Mouse (Mus musculus) midbrain, embryonic 16.5 days (tissue): ENCODE measurements around the gene Kcnk3. TPM values are rescaled to one million over a fixed set of nuclear protein-coding genes. Genes with fewer than 3 reads are reported as not detected.
A peak's percentile ranks its signal among the peaks of the same experiment; 100 is the strongest.

ENCODE experiments used
- ATAC-seq: fragments of 200-750 bp; cut with Nextera tagmentation; 2 replicates; pipeline ENCODE4 v1.8.0; 2017; ENCODE audit warnings: moderate TSS enrichment
- H3K27ac ChIP-seq: fragments of 300-500 bp; sonication (generic); 2 replicates; pipeline ENCODE4 v1.5.1; 2014; ENCODE audit warnings: mild to moderate bottlenecking, low read length, mixed read lengths
- H3K27me3 ChIP-seq: fragments of 300-500 bp; sonication (generic); 2 replicates; pipeline ENCODE4 v1.6.1; 2014; ENCODE audit warnings: low read depth, low read length, mixed read lengths; ENCODE audit not compliant: control insufficient read depth, insufficient read depth
- H3K36me3 ChIP-seq: fragments of 300-500 bp; sonication (generic); 2 replicates; pipeline ENCODE4 v1.6.1; 2014; ENCODE audit warnings: mild to moderate bottlenecking, low read length, moderate library complexity, mixed read lengths; ENCODE audit not compliant: control insufficient read depth, insufficient read depth
- H3K4me1 ChIP-seq: fragments of 300-500 bp; sonication (generic); 2 replicates; pipeline ENCODE4 v1.6.1; 2014; ENCODE audit warnings: mild to moderate bottlenecking, low read length, mixed read lengths; ENCODE audit not compliant: control insufficient read depth, insufficient read depth
- H3K4me2 ChIP-seq: fragments of 300-500 bp; sonication (generic); 2 replicates; pipeline ENCODE4 v1.6.1; 2014; ENCODE audit warnings: mild to moderate bottlenecking, low read length, mixed read lengths
- H3K4me3 ChIP-seq: fragments of 300-500 bp; sonication (generic); 2 replicates; pipeline ENCODE4 v1.5.1; 2014; ENCODE audit warnings: low read depth, mild to moderate bottlenecking, low read length, moderate library complexity, mixed read lengths
- H3K9ac ChIP-seq: fragments of 300-500 bp; sonication (generic); 2 replicates; pipeline ENCODE4 v1.6.1; 2014; ENCODE audit warnings: low read depth, low read length, mixed read lengths
- H3K9me3 ChIP-seq: fragments of 300-500 bp; sonication (generic); replicated peaks from 2 replicates; pipeline ENCODE4 v1.6.1; 2014; ENCODE audit warnings: mild to moderate bottlenecking, low read length, mixed read lengths; ENCODE audit not compliant: control insufficient read depth, poor library complexity, severe bottlenecking
- WGBS: fragments of 180-500 bp; shearing (Covaris S2); extraction: QIAGEN DNeasy Blood & Tissue Kit; methylation state at CpG from one replicate; pipeline ENCODE4 v1.1.7; 2014; 5-methylcytosine and 5-hydroxymethylcytosine counted together
- polyA plus RNA-seq: library from polyadenylated mRNA; unstranded; fragments of >200 nt; fragmentation: Nextera tagmentation; extraction: Ambion mirVana; gene quantifications from 2 replicates; pipeline ENCODE4 v1.2.1, GENCODE M21; 2015

Kcnk3 gene
- polyA plus RNA-seq, 1 experiment from 2014 or later, result 6.6 TPM

DNA sequence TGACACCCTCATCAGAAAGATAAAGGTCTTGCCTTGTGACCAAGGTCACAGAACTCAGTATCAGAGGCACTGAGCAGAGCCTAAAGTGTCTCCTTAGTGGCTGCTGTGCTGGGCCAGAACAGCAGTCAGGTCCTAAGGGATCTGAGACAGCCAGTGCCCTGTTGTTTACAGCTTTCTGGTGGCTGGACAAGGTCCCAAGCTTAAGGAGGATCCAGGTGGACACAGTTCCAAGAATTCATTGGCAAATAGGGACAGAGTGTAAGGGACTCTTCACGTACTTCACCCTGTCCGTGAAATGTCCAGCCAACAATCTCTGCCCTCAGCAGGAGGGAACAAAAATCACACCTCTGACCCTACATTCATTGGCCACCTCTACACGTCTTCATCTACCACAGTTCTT lies 40.5 kb downstream of the Kcnk3 start:
- Histone ChIP-seq H3K4me2 (no peak overlapping the region), H3K4me1 (no peaks in the 10 kb centered on the region), H3K9ac (no peak overlapping the region), H3K27me3 (no peaks in the 10 kb centered on the region), H3K9me3 (no peaks in the 10 kb centered on the region), H3K27ac (no peak overlapping the region), H3K4me3 (no peak overlapping the region), H3K36me3 (no peaks in the 10 kb centered on the region)
- no peak for ATAC-seq
- 82% methylated on average over 3 of the region's 3 CpGs for WGBS

DNA sequence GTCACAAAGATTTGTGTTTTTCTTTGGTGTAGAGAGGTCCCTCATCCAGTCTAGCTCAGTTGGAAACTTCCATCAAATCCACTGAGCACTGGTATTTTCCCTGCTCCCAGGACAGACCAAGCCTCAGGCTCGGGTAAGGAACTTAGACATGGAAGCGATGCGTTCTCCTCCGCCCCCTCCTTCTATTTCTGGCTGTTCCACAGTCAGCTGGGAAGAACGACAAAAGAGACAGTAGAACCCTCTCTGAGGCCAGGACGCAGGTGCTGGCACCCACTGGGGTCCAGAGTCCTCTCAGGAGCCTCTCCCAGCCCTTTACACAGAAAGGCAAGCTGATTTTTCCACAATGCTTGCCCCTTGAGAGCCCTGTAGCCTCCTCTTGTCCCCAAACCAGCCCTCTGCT lies 42.4 kb downstream of the Kcnk3 start:
- Histone ChIP-seq H3K9me3 (no peaks in the 10 kb centered on the region), H3K27me3 (no peaks in the 10 kb centered on the region), H3K4me3 (no peak overlapping the region), H3K4me2 (no peak overlapping the region), H3K4me1 (no peaks in the 10 kb centered on the region), H3K27ac (no peak overlapping the region), H3K9ac (no peak overlapping the region), H3K36me3 (no peaks in the 10 kb centered on the region)
- ATAC-seq, result no peak
- 78% methylated on average over 6 of the region's 6 CpGs for WGBS

DNA sequence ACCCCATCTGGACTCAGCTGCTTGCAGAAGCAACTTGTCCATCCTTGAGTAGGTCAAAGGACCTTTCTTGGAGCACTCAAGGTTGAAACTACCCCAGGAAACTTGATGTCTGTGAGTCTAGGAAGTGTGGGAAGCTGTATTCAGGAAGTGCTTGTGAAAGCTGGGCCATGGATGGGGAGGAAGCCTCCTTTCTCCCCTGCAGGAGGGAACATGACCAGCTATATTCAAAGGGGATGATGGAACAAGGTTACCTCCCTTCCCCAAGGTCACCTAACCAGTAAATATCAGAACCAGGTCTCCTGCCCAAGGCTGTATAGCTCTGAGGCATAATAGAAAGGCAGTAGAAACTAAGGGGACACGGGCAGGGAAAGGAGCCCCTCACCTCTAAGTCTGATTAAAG lies 44.2 kb downstream of the Kcnk3 start:
- H3K9me3 ChIP-seq, result no peaks in the 10 kb centered on the region
- no peak overlapping the region for H3K27ac ChIP-seq
- no peak overlapping the region for H3K4me3 ChIP-seq
- H3K27me3 ChIP-seq, result no peaks in the 10 kb centered on the region
- no peak overlapping the region for H3K9ac ChIP-seq
- H3K4me2 ChIP-seq, result no peak overlapping the region
- ATAC-seq, result no peak
- no peaks in the 10 kb centered on the region for H3K4me1 ChIP-seq
- 65% methylated on average over 1 of the region's 1 CpGs for WGBS
- no peaks in the 10 kb centered on the region for H3K36me3 ChIP-seq

DNA sequence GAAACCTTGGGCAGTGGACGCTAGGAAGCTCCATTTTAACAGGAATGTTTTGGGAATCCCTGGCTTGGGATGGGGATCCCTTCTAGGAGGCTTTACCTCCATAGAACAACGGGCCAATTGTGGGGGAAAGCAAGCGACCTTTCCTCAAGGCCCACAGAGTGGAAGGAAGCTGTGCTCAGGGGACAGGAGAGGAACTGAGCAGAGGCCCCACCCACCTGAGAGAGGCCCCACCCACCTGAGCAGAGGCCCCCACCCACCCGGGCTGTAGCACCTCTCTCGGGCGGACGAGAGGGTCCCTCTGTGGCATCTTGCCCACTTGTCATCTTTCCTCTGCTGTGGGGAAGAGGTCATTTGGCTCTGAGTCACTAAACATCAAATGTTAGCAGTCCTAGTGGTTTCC lies 49.0 kb downstream of the Kcnk3 start:
- Histone ChIP-seq H3K4me1 (no peaks in the 10 kb centered on the region), H3K27me3 (no peaks in the 10 kb centered on the region), H3K9me3 (no peaks in the 10 kb centered on the region), H3K4me2 (no peak overlapping the region), H3K4me3 (no peak overlapping the region), H3K36me3 (no peaks in the 10 kb centered on the region), H3K9ac (no peak overlapping the region), H3K27ac (no peak overlapping the region)
- no peak for ATAC-seq
- 66% methylated on average over 7 of the region's 7 CpGs for WGBS

DNA sequence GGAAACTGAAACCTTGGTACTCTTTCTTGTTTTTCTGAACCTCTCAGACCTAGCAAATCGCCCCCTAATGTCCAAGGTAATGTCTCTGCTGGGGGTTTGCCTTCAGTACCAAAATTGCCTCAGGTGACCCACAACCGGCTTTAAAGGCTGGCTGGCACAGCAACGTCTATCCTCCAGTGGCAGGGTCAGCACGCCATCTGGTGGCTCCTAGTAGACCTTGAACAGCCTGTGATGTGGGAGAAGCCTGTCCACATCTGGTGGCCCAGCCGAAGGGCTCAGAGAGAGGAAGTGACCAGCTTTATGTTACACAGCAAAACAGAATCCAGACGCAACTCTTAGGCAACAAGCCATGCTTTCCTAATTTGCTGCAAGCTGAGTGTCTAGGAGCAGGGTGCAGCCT lies 50.1 kb downstream of the Kcnk3 start:
- WGBS, result 7% methylated on average over 6 of the region's 6 CpGs
- H3K9ac ChIP-seq, result no peak overlapping the region
- no peaks in the 10 kb centered on the region for H3K9me3 ChIP-seq
- H3K4me1 ChIP-seq, result no peaks in the 10 kb centered on the region
- no peaks in the 10 kb centered on the region for H3K36me3 ChIP-seq
- H3K4me2 ChIP-seq, result no peak overlapping the region
- no peaks in the 10 kb centered on the region for H3K27me3 ChIP-seq
- H3K4me3 ChIP-seq, result no peak overlapping the region
- H3K27ac ChIP-seq, result no peak overlapping the region
- ATAC-seq, result 0 out of 2 replicates have a peak, but pooled peaks have one; percentile 79

DNA sequence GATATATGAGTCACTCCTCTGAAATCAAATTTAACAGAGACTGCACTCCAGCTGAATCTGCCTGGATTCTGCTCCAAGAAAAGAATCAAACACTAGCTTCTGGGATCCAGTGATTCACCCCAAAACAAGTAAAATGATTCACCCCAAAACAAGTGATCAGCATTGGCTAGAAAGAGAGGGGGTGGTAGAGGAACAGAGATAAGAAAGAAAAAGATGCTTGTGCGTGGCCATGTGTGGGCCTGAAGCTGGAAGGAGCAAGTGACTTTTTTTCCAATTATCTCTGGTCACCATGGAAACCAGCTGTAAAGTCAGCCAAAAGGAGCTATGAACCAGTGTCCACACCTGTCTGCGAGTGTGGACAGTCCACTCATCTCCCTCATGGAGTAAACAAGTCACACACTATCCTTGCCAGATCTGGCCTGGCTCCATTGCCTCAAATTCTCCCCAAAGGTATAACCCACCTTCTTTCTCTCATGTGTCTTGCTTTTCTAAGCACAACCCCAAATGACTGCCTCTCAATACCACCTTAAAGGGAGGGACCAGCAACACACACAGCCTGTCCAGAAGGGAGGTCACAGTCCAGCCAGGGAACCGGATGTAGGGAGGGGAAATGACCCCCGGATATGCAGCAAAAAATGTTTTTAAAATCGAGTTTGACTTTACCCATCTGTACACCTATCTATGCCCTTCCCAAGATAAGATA lies 55.7 kb downstream of the Kcnk3 start:
- Histone ChIP-seq H3K9ac (no peak overlapping the region), H3K27me3 (no peaks in the 10 kb centered on the region), H3K27ac (no peak overlapping the region), H3K9me3 (no peaks in the 10 kb centered on the region), H3K4me2 (no peak overlapping the region), H3K4me1 (peaks cover 10% of the 10 kb centered on the region), H3K4me3 (no peak overlapping the region), H3K36me3 (no peaks in the 10 kb centered on the region)
- 60% methylated on average over 5 of the region's 5 CpGs for WGBS
- ATAC-seq, result no peak

DNA sequence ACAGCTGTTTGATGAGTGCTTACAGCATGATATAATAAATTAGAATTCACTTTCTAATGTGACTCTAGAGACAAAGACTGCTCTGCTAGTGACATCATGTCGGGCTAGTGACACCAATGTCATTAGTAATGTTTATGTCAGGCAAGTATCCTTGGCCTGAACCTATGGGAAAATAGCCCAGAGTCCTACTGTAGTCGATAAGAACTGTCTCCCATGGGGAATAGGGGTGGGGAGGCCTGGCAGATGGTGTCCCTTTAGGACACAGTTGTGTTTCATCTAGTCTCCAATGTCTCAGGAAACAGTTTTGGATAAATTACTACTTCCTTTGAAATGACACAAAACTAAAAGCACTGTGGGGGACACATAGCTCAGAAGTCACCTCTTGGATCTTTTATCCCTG lies 58.1 kb downstream of the Kcnk3 start:
- Histone ChIP-seq H3K4me3 (no peak overlapping the region), H3K4me1 (peaks cover 16% of the 10 kb centered on the region), H3K36me3 (no peaks in the 10 kb centered on the region), H3K27ac (no peak overlapping the region), H3K9ac (no peak overlapping the region), H3K27me3 (no peaks in the 10 kb centered on the region), H3K9me3 (no peaks in the 10 kb centered on the region), H3K4me2 (no peak overlapping the region)
- no peak for ATAC-seq
- 87% methylated on average over 2 of the region's 2 CpGs for WGBS

DNA sequence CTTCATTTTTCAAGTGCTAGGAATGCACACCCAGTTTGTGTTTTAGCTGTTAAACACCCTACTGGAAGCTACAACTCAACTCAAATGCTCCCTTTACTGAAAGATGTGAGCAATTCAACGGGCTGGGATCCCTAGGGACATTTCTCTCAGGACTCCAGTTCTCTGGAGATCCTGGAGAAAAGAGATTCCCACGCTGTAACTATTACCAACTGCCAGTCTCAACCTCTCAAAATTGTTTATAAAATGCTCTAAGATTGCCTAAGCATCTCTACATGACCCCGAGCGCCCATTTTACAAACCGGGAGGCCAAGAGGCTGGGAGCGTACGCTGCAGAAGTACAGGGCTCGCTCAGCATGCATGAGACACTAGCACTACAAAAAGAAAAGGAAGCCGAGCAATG lies 59.4 kb downstream of the Kcnk3 start:
- Histone ChIP-seq H3K9ac (peak overlapping the region; percentile 69), H3K4me3 (peak overlapping the region; percentile 72), H3K9me3 (no peaks in the 10 kb centered on the region), H3K36me3 (no peaks in the 10 kb centered on the region), H3K4me2 (peak overlapping the region; percentile 86), H3K27me3 (no peaks in the 10 kb centered on the region), H3K4me1 (peaks cover 16% of the 10 kb centered on the region), H3K27ac (peak overlapping the region; percentile 76)
- ATAC-seq, result peak; percentile 5; the same call in 1 of the 2 replicates
- 9% methylated on average over 9 of the region's 9 CpGs for WGBS

DNA sequence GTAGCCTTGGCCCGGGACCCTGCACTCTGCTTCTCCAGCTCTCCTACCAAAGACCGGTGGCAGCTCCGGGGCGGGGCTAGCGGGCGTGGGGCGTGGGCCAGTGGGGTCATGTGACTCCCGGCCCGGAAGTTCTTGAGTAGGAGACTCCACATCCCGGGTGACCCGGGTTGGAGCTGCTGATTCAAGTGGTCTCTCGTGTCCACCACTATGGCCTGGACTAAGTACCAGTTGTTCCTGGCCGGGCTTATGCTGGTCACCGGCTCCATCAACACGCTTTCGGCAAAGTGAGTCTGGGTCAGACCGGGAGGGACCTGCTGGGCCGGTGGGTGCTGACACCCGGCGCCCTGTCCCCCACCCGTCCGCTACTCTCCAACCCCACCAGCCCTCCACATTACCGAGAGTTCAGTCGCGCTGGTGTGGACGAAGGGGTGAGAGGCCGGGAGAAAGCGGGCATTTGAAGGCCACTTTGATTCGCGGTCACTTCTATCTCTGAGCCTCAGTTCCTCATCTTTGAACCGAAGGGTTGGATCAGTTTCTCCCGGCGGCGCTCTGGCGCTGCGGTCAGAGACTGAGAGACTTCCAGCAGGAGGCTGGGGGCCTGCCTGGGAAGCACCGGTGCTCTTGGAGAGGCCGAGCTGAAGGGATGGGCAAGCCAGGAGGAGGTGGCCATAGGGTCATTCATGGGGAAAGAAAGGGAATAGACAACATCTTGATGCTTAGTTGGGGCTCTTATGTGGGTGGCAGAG lies 60.0 kb downstream of the Kcnk3 start, which contains the start of gene Slc35f6:
Gene Slc35f6, plus strand, starts transcription at position 119 of the 746 bp plus-strand sequence.
- Histone ChIP-seq H3K27ac (peak within 1 kb of the TSS; percentile 76), H3K27me3 (no peaks in the 10 kb centered on the region), H3K36me3 (no peaks in the 10 kb centered on the region), H3K9me3 (no peaks in the 10 kb centered on the region), H3K4me2 (peak within 1 kb of the TSS; percentile 86), H3K4me1 (peaks cover 16% of the 10 kb centered on the region), H3K9ac (peak within 1 kb of the TSS; percentile 69), H3K4me3 (peak within 1 kb of the TSS; percentile 72)
- WGBS, result under 1% methylated on average over 38 of the region's 38 CpGs
- peak; percentile 97 for ATAC-seq
